Mouse (Mus musculus) stomach, embryonic 15.5 days (tissue): ENCODE results near the gene Kif16b. TPM values are rescaled to one million over a fixed set of nuclear protein-coding genes. Genes with fewer than 3 reads are reported as not detected.

Experiments used
- ATAC-seq: fragments of 200-750 bp; cut with Nextera tagmentation; 2 replicates; pipeline ENCODE4 v1.8.0; 2017; ENCODE audit warnings: low read depth, moderate number of reproducible peaks, moderate TSS enrichment; ENCODE audit not compliant: insufficient read depth, low FRiP score
- H3K27ac ChIP-seq: fragments of 300-500 bp; sonication (generic); 2 replicates; pipeline ENCODE4 v1.5.1; 2015; ENCODE audit warnings: mild to moderate bottlenecking, inconsistent platforms
- H3K27me3 ChIP-seq: fragments of 300-500 bp; sonication (generic); replicated peaks from 2 replicates; pipeline ENCODE4 v1.6.1; 2015; ENCODE audit warnings: inconsistent platforms
- H3K36me3 ChIP-seq: fragments of 300-500 bp; sonication (generic); 2 replicates; pipeline ENCODE4 v1.6.1; 2015; ENCODE audit warnings: inconsistent platforms
- H3K4me1 ChIP-seq: fragments of 300-500 bp; sonication (generic); 2 replicates; pipeline ENCODE4 v1.6.1; 2015; ENCODE audit warnings: inconsistent platforms
- H3K4me2 ChIP-seq: fragments of 300-500 bp; sonication (generic); 2 replicates; pipeline ENCODE4 v1.6.1; 2015; ENCODE audit warnings: mild to moderate bottlenecking, inconsistent platforms
- H3K4me3 ChIP-seq: fragments of 300-500 bp; sonication (generic); replicated peaks from 2 replicates; pipeline ENCODE4 v1.5.1; 2015; ENCODE audit warnings: inconsistent platforms
- H3K9ac ChIP-seq: fragments of 300-500 bp; sonication (generic); 2 replicates; pipeline ENCODE4 v1.6.1; 2015; ENCODE audit warnings: inconsistent platforms
- H3K9me3 ChIP-seq: fragments of 300-500 bp; sonication (generic); 2 replicates; pipeline ENCODE4 v1.6.1; 2016; ENCODE audit warnings: inconsistent platforms
- WGBS: fragments of 180-500 bp; shearing (Covaris S2); methylation state at CpG from one replicate; pipeline ENCODE4 v1.1.7; 2015; 5-methylcytosine and 5-hydroxymethylcytosine counted together
- polyA plus RNA-seq: library from polyadenylated mRNA; unstranded; fragments of >200 nt; fragmentation: Nextera tagmentation; extraction: Ambion mirVana; gene quantifications from 2 replicates; pipeline ENCODE4 v1.2.1, GENCODE M21; 2015

Gene Kif16b
- polyA plus RNA-seq, 1 experiment from 2014 or later, result 12.5 TPM

DNA sequence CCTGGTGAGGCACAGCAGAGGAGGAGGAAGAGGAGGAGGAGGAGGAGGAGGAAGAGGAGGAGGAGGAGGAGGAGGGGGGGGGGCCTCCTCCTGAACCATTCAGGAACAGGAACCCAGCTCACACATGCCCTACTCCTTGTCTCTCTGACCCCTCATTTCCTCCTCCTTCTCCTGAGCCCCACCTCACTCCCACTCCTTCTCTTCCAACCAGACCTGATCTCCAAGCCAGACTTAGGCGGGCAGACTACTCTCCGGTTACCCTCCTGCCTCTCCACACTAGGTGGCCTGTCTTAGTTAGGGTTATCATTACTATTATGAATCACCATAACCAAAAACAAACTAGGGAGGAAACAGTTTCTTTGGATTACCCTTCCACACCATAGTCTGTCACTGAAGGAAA, 10.0 kb downstream of the Kif16b start:
- H3K36me3 ChIP-seq, result no peaks in the 10 kb centered on the region
- H3K4me2 ChIP-seq, result no peak overlapping the region
- H3K4me1 ChIP-seq, result no peaks in the 10 kb centered on the region; the same call in 1 of the 2 replicates
- no peaks in the 10 kb centered on the region for H3K27me3 ChIP-seq
- no peak overlapping the region for H3K27ac ChIP-seq
- H3K9me3 ChIP-seq, result no peaks in the 10 kb centered on the region
- 77% methylated on average over 2 of the region's 2 CpGs for WGBS
- no peak overlapping the region for H3K9ac ChIP-seq
- no peak overlapping the region for H3K4me3 ChIP-seq
- ATAC-seq, result no peak

DNA sequence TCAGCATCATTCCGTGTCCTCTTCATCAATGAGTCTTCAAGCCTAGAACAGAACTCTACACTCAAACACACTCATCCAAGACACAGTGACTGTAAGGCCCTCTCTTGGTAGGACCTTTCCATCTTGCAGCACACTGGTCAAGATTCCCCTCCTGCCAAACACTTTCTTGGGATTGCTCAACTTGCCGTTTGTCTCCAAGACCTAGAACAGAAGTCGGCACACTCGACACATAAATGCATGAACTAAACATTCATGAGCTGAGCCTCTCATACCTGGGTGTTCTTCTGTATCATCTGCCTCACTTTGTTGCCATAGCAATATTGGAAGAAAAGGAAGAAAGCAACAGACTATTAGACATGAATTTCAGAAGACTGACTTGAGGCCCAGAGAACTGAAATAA, 16.9 kb downstream of the Kif16b start:
- Histone ChIP-seq H3K4me3 (no peak overlapping the region), H3K9me3 (no peaks in the 10 kb centered on the region), H3K4me2 (no peak overlapping the region), H3K27ac (no peak overlapping the region), H3K4me1 (no peaks in the 10 kb centered on the region), H3K36me3 (no peaks in the 10 kb centered on the region), H3K9ac (no peak overlapping the region), H3K27me3 (no peaks in the 10 kb centered on the region)
- no peak for ATAC-seq
- 94% methylated on average over 4 of the region's 4 CpGs for WGBS

DNA sequence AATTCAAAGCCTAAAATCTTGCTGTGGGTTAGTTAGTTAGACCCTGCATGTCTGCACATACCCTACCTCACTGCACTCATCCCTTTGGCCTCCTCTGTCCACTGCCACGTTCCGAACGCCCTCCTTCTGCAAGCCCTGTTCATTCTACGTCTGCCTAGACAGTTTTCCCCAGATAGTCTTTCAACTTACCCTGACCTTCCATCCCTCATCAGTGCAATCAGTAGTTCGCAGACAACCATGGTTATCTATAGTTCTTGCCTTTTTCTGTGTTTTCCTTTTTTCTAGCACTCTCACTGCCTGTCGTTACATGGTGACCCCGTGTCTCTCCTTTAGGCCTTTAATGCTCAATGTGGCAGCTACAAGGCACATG, 17.7 kb downstream of the Kif16b start:
- WGBS, result 79% methylated on average over 7 of the region's 7 CpGs
- ATAC-seq, result no peak
- Histone ChIP-seq H3K9ac (no peak overlapping the region), H3K9me3 (no peaks in the 10 kb centered on the region), H3K27me3 (no peaks in the 10 kb centered on the region), H3K4me2 (no peak overlapping the region), H3K4me3 (no peak overlapping the region), H3K27ac (no peak overlapping the region), H3K4me1 (no peaks in the 10 kb centered on the region), H3K36me3 (no peaks in the 10 kb centered on the region)

DNA sequence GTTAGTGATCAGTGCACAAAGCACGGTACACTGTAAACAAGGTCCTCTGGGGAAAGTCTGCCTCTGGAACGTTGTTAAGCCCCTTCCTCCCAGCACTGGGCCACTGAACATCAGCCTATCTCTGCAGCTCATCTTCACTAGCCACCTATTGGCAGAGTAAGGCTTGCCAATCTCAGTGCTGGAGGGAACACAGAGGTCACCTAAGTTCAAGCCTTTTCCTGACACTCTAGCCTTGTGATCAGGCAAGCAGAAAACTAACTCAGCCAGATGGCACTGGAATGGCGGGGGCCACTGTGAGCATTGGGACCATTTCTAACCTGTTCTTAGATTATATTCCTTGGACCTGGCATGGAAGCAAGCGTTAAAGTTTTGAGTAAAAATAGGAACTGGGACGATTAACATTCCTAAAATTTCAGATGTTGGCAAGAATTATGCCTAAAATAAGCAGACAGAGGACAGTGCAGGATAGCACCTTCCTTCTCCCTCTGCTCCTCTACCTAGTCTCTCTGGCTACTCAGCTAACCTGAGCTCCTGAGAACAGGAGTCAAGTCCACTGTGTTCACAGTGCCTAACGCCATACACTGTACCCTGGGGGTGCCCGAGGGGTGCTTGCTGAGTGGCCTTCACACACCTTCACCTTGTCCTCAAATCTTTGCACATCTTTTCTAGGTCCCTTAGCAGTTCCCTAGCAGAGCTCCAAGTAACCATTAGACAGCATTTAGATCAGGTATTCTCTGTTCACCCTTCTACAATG, 18.3 kb downstream of the Kif16b start:
- no peaks in the 10 kb centered on the region for H3K27me3 ChIP-seq
- no peaks in the 10 kb centered on the region for H3K36me3 ChIP-seq
- no peaks in the 10 kb centered on the region for H3K4me1 ChIP-seq
- H3K9me3 ChIP-seq, result no peaks in the 10 kb centered on the region
- H3K4me2 ChIP-seq, result no peak overlapping the region
- no peak overlapping the region for H3K4me3 ChIP-seq
- 59% methylated on average over 7 of the region's 7 CpGs for WGBS
- no peak overlapping the region for H3K27ac ChIP-seq
- no peak overlapping the region for H3K9ac ChIP-seq
- no peak for ATAC-seq

DNA sequence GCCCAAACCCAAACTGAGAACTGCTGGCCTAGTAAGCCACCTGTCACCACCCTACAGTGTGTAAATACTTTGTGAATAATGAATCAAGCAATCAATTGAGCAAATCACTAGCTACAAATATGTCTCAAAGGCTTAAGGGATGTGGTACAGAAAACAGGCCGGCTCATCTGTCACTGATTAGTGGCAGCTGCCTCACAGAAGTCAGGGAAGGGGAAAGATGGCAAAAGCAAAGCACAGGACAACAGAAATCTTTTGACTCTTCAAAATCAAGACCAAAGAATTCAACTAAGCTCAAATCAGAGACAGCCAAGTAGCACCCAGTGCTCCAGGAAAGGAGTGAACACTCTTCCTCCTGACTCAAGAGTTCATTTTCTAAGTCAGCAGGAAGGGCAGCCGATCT, 18.9 kb downstream of the Kif16b start:
- no peak for ATAC-seq
- Histone ChIP-seq H3K9ac (no peak overlapping the region), H3K27ac (no peak overlapping the region), H3K9me3 (no peaks in the 10 kb centered on the region), H3K4me1 (no peaks in the 10 kb centered on the region), H3K27me3 (no peaks in the 10 kb centered on the region), H3K4me3 (no peak overlapping the region), H3K4me2 (no peak overlapping the region), H3K36me3 (no peaks in the 10 kb centered on the region)
- WGBS, result 54% methylated on average over 2 of the region's 2 CpGs

DNA sequence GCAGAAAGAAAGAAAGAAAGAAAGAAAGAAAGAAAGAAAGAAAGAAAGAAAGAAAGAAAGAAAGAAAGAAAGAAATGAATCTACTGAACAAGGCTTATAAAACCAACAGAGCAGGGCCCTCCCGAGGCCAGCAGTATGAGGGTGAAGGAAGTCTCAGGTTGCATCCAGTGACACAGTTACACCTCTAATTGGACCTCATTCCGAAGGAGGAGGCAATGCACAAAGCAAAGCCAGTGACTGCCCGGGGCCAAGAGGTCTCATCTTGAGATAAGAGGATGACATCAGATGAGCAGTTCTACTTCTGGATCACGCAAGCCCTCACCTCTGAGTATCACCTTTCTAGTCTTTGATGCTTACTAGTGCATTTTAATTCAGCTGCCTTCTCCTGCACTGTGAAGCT, 20.2 kb downstream of the Kif16b start:
- 34% methylated on average over 4 of the region's 4 CpGs for WGBS
- Histone ChIP-seq H3K4me2 (no peak overlapping the region), H3K4me1 (no peaks in the 10 kb centered on the region), H3K9me3 (no peaks in the 10 kb centered on the region), H3K4me3 (no peak overlapping the region), H3K36me3 (no peaks in the 10 kb centered on the region), H3K27me3 (no peaks in the 10 kb centered on the region), H3K9ac (no peak overlapping the region), H3K27ac (no peak overlapping the region)
- no peak for ATAC-seq

DNA sequence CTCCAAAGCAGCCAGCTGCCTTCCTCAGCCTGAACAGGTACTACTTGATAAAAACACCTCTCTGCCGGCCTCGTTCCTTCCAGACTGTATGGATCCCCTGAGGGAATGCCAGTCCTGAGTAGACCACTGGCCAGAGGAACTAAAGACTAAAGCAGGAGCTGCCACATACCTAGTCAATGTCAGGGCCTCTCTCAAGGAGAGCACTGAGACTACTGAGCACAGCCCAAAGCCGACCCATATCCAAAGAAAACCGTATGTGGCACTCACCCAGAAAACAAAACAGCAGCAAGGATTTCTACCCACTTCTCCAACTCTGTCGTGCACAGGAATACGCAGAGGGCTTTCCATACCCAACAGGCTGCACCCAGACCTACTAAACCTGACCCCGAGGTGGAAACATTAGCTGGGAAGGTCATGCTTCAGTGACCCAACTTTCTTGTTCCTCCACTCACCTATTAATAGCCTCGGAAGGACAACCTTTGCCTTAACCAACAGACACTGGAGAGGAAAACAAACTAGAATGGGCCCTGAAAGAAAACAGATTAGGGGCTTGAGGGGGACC, 22.0 kb downstream of the Kif16b start:
- no peaks in the 10 kb centered on the region for H3K36me3 ChIP-seq
- ATAC-seq, result no peak
- no peak overlapping the region for H3K9ac ChIP-seq
- no peak overlapping the region for H3K4me3 ChIP-seq
- H3K4me2 ChIP-seq, result no peak overlapping the region
- H3K27me3 ChIP-seq, result no peaks in the 10 kb centered on the region
- WGBS, result 72% methylated on average over 8 of the region's 8 CpGs
- H3K27ac ChIP-seq, result no peak overlapping the region
- no peaks in the 10 kb centered on the region for H3K9me3 ChIP-seq
- no peaks in the 10 kb centered on the region for H3K4me1 ChIP-seq

DNA sequence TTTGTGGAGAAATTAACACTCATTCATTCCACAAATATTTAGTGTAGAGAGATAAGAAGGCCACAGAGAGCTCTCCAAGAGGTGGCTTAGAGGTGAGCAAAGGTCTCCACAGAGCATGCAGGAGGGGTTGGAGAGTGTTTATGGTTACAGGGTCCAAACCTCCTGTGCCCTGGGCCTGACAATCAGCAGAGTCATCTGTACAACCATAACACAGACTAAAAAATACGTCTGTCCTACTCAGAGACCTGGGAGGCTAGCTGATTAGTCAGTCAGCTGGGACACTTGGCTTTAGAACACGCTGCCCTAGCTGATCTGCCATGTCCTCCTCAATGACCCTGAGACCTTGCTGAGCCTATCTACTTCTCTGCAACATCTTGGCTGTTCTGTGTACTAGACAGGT, 24.7 kb downstream of the Kif16b start:
- Histone ChIP-seq H3K27ac (no peak overlapping the region), H3K4me1 (no peaks in the 10 kb centered on the region), H3K4me3 (no peak overlapping the region), H3K27me3 (no peaks in the 10 kb centered on the region), H3K36me3 (no peaks in the 10 kb centered on the region), H3K4me2 (no peak overlapping the region), H3K9ac (no peak overlapping the region), H3K9me3 (no peaks in the 10 kb centered on the region)
- 51% methylated on average over 2 of the region's 2 CpGs for WGBS
- ATAC-seq, result no peak

DNA sequence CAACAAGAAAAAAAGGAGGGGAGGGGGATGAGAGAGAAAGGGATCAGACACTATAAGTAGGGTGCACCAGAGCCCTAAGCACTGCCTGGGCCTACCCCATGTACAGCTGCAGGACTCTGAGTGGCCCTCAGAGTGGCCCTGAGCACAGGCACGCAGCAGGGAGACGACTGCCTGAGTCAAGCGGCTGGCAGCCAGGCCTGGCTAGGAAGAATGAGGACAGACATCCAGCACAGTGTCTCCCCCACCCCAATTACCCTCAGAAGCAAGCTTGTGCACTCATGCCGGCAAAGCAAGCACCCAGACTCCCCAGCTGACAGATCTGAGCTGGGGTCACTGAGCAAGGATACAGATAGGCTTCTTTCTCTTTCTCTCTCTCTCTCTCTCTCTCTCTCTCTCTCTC, 25.4 kb downstream of the Kif16b start:
- 53% methylated on average over 4 of the region's 4 CpGs for WGBS
- no peak for ATAC-seq
- H3K9ac ChIP-seq, result no peak overlapping the region

DNA sequence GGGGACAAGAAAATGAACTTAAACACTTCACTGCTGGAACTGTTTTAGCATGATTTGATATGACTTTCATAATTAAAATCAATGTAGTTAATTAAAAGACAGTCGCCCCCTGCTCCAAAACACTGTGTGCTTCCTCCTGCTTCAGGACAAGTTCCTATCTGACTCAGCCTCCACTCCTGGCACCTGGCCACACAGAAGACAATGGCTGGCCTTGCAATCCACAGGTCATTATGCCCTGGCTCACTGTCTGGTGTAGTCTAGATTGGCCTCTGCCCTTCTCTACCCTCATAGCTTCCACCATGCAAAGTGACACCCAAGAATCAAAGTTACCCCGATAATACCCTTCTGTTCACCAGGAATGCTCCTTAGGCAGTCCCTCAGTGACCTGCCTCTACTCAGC, 26.8 kb downstream of the Kif16b start:
- Histone ChIP-seq H3K36me3 (no peaks in the 10 kb centered on the region), H3K27ac (no peak overlapping the region), H3K27me3 (no peaks in the 10 kb centered on the region), H3K4me1 (no peaks in the 10 kb centered on the region), H3K4me2 (no peak overlapping the region), H3K9me3 (no peaks in the 10 kb centered on the region), H3K4me3 (no peak overlapping the region), H3K9ac (no peak overlapping the region)
- WGBS, result 81% methylated on average over 2 of the region's 2 CpGs
- ATAC-seq, result no peak

More for the DNA sequence above, 25.4 kb downstream of the Kif16b start:
- Histone ChIP-seq H3K27me3 (no peaks in the 10 kb centered on the region), H3K4me3 (no peak overlapping the region), H3K9me3 (no peaks in the 10 kb centered on the region), H3K4me1 (no peaks in the 10 kb centered on the region), H3K4me2 (no peak overlapping the region), H3K36me3 (no peaks in the 10 kb centered on the region), H3K27ac (no peak overlapping the region)

DNA sequence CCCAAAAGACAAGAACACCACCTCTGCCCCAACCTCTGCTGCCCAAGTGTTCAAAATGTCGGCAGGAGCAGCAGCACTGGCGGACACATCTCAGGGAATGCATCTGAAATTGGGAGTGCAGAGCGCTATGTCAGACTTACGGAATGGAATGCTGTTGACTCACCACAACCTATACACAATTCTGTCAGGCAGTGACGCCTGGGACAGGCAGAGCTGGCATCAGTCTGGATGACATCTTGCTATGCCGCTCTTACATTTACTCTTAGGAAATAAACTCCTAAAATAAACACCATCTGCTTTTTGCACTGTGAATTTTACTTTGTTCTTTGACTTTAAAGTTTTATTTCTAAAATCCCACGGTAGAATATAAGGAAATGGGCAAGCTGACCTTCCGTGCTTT, 31.3 kb downstream of the Kif16b start:
- Histone ChIP-seq H3K4me2 (no peak overlapping the region), H3K9ac (no peak overlapping the region), H3K4me1 (no peaks in the 10 kb centered on the region), H3K9me3 (no peaks in the 10 kb centered on the region), H3K27me3 (no peaks in the 10 kb centered on the region), H3K36me3 (no peaks in the 10 kb centered on the region), H3K27ac (no peak overlapping the region), H3K4me3 (no peak overlapping the region)
- no peak for ATAC-seq
- 82% methylated on average over 8 of the region's 8 CpGs for WGBS

DNA sequence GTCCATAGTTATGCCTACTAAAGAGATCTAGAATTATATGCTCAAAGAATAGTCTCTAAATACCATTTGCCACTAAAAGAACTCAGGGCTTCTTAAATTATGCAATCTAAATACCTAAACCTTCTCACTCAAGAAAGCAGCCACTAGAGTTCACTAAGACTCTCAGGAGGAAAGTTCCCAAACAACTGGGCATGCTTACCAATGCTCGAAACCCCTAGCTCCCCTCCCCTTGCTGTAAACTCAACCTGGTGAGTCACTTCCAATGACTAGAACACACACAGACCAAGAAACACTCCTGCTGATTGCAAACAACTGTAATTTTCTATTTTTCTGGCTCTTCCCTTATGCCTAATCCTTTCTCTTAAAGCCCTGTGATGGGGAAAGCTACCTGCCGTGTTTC, 33.9 kb downstream of the Kif16b start:
- Histone ChIP-seq H3K36me3 (0 out of 2 replicates have a peak, but pooled peaks cover 4% of the 10 kb centered on the region), H3K9me3 (no peaks in the 10 kb centered on the region), H3K4me2 (no peak overlapping the region), H3K27ac (no peak overlapping the region), H3K4me1 (no peaks in the 10 kb centered on the region), H3K27me3 (no peaks in the 10 kb centered on the region), H3K9ac (no peak overlapping the region), H3K4me3 (no peak overlapping the region)
- WGBS, result 83% methylated on average over 2 of the region's 2 CpGs
- no peak for ATAC-seq

DNA sequence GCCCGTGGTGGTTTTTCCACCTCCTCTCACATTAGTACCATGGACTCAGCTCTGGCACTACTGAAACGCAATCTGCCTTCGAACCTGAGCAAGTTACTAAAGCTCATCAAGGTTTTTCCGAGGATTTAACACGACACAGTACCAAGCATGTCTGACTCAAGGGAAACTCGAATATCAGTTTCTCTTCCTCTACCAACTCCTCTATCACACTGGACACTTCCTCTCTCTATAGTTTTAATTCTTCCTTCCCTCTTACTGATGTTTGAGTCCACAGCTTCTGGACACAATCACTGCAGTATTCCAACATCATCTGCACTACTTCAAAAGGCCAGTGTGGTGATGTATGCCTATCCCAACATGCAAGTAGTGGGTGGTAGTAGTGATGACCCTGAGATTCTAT, 40.3 kb downstream of the Kif16b start:
- Histone ChIP-seq H3K27ac (no peak overlapping the region), H3K27me3 (no peaks in the 10 kb centered on the region), H3K9ac (no peak overlapping the region), H3K4me2 (no peak overlapping the region), H3K4me1 (no peaks in the 10 kb centered on the region), H3K36me3 (0 out of 2 replicates have a peak, but pooled peaks cover 4% of the 10 kb centered on the region), H3K4me3 (no peak overlapping the region), H3K9me3 (no peaks in the 10 kb centered on the region)
- 82% methylated on average over 6 of the region's 6 CpGs for WGBS
- no peak for ATAC-seq
